Mouse (Mus musculus) intestine, postnatal 0 days (tissue): ENCODE measurements around the gene Hk2. TPM values are rescaled to one million over a fixed set of nuclear protein-coding genes. Genes with fewer than 3 reads are reported as not detected.

Experiments
- ATAC-seq: fragments of 200-750 bp; cut with Nextera tagmentation; 2 replicates; pipeline ENCODE4 v1.8.0; 2017; ENCODE audit warnings: mild to moderate bottlenecking, moderate TSS enrichment, moderate library complexity
- H3K27ac ChIP-seq: fragments of 300-500 bp; sonication (generic); 2 replicates; pipeline ENCODE4 v1.5.1; 2014; ENCODE audit warnings: mild to moderate bottlenecking, low read depth, low read length, moderate library complexity
- H3K27me3 ChIP-seq: fragments of 300-500 bp; sonication (generic); replicated peaks from 2 replicates; pipeline ENCODE4 v1.6.1; 2014; ENCODE audit warnings: low read length, mixed read lengths; ENCODE audit not compliant: control insufficient read depth, insufficient read depth
- H3K36me3 ChIP-seq: fragments of 300-500 bp; sonication (generic); 2 replicates; pipeline ENCODE4 v1.6.1; 2014; ENCODE audit warnings: mild to moderate bottlenecking, moderate library complexity; ENCODE audit not compliant: control insufficient read depth, insufficient read depth
- H3K4me1 ChIP-seq: fragments of 300-500 bp; sonication (generic); replicated peaks from 2 replicates; pipeline ENCODE4 v1.6.1; 2014; ENCODE audit warnings: antibody characterized with exemption, low read length, mixed read lengths; ENCODE audit not compliant: control insufficient read depth, insufficient read depth
- H3K4me2 ChIP-seq: fragments of 300-500 bp; sonication (generic); replicated peaks from 2 replicates; pipeline ENCODE4 v1.6.1; 2014; ENCODE audit warnings: low read depth, mild to moderate bottlenecking, moderate library complexity
- H3K4me3 ChIP-seq: fragments of 300-500 bp; sonication (generic); 2 replicates; pipeline ENCODE4 v1.5.1; 2014; ENCODE audit warnings: low read depth, low read length
- H3K9ac ChIP-seq: fragments of 300-500 bp; sonication (generic); 2 replicates; pipeline ENCODE4 v1.6.1; 2014; ENCODE audit warnings: mild to moderate bottlenecking, low read depth, low read length
- H3K9me3 ChIP-seq: fragments of 300-500 bp; sonication (generic); 2 replicates; pipeline ENCODE4 v1.6.1; 2016; ENCODE audit warnings: mixed run types; ENCODE audit not compliant: control insufficient read depth
- CTCF ChIP-seq: sonication (generic); IDR thresholded peaks from 2 replicates; pipeline ENCODE4 v1.5.1; 2016; ENCODE audit warnings: low read depth, mild to moderate bottlenecking, control low read depth, antibody characterized with exemption, moderate library complexity
- WGBS: fragments of 180-500 bp; shearing (Covaris S2); extraction: QIAGEN DNeasy Blood & Tissue Kit; methylation state at CpG from one replicate; pipeline ENCODE4 v1.1.7; 2014; 5-methylcytosine and 5-hydroxymethylcytosine counted together
- polyA plus RNA-seq: library from polyadenylated mRNA; unstranded; fragments of >200 nt; fragmentation: Nextera tagmentation; extraction: Ambion mirVana; gene quantifications from 2 replicates; pipeline ENCODE4 v1.2.1, GENCODE M21; 2015

The Hk2 gene
- polyA plus RNA-seq, 1 experiment from 2014 or later: 2.5 TPM

DNA sequence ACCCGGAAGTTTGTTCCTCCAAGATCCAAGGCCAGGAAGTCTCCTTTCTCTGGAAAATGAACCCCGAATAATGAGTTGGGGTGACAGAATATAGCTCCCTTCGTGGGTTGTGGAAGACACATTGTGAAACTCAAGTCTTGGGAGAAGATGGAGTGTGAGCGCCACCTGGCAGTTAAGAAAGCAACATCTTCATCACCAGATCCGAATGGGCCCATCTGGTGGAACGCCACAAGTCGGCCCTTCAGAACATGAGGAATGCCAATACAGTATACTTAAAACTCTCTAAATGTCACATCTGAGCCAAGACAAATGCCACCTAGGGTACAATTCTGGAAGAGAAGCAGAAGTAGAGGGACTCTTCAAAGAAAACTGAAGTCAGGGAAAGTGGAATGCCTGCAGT is 38.9 kb downstream of the Hk2 start:
- WGBS: 80% methylated on average over 7 of the region's 7 CpGs
- ATAC-seq: no peak

GRCm38 (mm10) chr6:82728635-82729034 is 45.6 kb downstream of the Hk2 start:
- Histone ChIP-seq H3K4me1 (no peaks in the 10 kb centered on the region), H3K9me3 (no peaks in the 10 kb centered on the region), H3K9ac (no peak overlapping the region), H3K4me2 (no peak overlapping the region), H3K36me3 (peaks cover 10% of the 10 kb centered on the region; the same call in 1 of the 2 replicates), H3K27me3 (no peaks in the 10 kb centered on the region), H3K4me3 (no peak overlapping the region), H3K27ac (no peak overlapping the region)
- no peak for TF ChIP-seq CTCF
- no peak for ATAC-seq
- 90% methylated on average over 21 of the region's 21 CpGs for WGBS

More for the DNA sequence above, 38.9 kb downstream of the Hk2 start:
- no peaks in the 10 kb centered on the region for H3K4me1 ChIP-seq
- no peak overlapping the region for H3K4me3 ChIP-seq
- H3K4me2 ChIP-seq: no peak overlapping the region
- TF ChIP-seq CTCF: peak; percentile 74
- no peaks in the 10 kb centered on the region for H3K9me3 ChIP-seq
- H3K27ac ChIP-seq: no peak overlapping the region
- no peaks in the 10 kb centered on the region for H3K27me3 ChIP-seq
- H3K36me3 ChIP-seq: peaks cover 10% of the 10 kb centered on the region; the same call in 1 of the 2 replicates
- no peak overlapping the region for H3K9ac ChIP-seq

GRCm38 (mm10) chr6:82727206-82727605 is 47.0 kb downstream of the Hk2 start:
- 88% methylated on average over 13 of the region's 13 CpGs for WGBS
- H3K27ac ChIP-seq: no peak overlapping the region
- ATAC-seq: no peak
- H3K4me2 ChIP-seq: no peak overlapping the region
- no peaks in the 10 kb centered on the region for H3K9me3 ChIP-seq
- TF ChIP-seq CTCF: no peak
- H3K4me1 ChIP-seq: no peaks in the 10 kb centered on the region
- peaks cover 10% of the 10 kb centered on the region; the same call in 1 of the 2 replicates for H3K36me3 ChIP-seq
- H3K9ac ChIP-seq: no peak overlapping the region
- H3K4me3 ChIP-seq: no peak overlapping the region
- no peaks in the 10 kb centered on the region for H3K27me3 ChIP-seq

DNA sequence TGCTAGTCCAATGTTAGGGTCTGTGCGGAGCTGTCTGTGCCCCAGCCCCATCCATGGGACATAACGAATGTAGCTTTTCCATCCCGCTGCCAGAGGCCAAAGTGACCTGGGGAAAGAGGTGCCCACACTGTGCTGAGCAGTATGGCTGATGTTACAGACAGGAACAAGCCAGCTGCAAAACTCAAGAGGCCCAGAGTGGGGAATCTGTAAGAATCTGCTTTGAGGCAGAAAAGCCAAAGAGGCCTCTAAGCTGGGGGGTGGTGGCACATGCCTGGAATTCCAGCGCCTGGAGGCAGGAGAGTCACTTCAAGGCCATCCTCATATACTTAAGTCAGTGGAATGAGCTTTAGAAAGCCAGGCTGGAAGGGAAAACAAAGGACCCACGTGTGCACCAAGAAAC is 50.9 kb downstream of the Hk2 start:
- Histone ChIP-seq H3K4me1 (no peaks in the 10 kb centered on the region), H3K36me3 (no peaks in the 10 kb centered on the region; the same call in 1 of the 2 replicates), H3K9ac (no peak overlapping the region), H3K4me3 (no peak overlapping the region), H3K27me3 (no peaks in the 10 kb centered on the region), H3K4me2 (no peak overlapping the region), H3K9me3 (no peaks in the 10 kb centered on the region), H3K27ac (no peak overlapping the region)
- 44% methylated on average over 5 of the region's 5 CpGs for WGBS
- no peak for TF ChIP-seq CTCF
- no peak for ATAC-seq

GRCm38 (mm10) chr6:82716126-82716525 is 58.1 kb downstream of the Hk2 start:
- H3K36me3 ChIP-seq: no peaks in the 10 kb centered on the region
- H3K27ac ChIP-seq: no peak overlapping the region
- no peak overlapping the region for H3K4me3 ChIP-seq
- H3K4me1 ChIP-seq: no peaks in the 10 kb centered on the region
- no peak for ATAC-seq
- no peak overlapping the region for H3K4me2 ChIP-seq
- TF ChIP-seq CTCF: no peak
- no peaks in the 10 kb centered on the region for H3K9me3 ChIP-seq
- H3K27me3 ChIP-seq: no peaks in the 10 kb centered on the region
- no peak overlapping the region for H3K9ac ChIP-seq
- WGBS: 58% methylated on average over 4 of the region's 4 CpGs

GRCm38 (mm10) chr6:82715653-82716052 is 58.6 kb downstream of the Hk2 start:
- H3K36me3 ChIP-seq: no peaks in the 10 kb centered on the region

DNA sequence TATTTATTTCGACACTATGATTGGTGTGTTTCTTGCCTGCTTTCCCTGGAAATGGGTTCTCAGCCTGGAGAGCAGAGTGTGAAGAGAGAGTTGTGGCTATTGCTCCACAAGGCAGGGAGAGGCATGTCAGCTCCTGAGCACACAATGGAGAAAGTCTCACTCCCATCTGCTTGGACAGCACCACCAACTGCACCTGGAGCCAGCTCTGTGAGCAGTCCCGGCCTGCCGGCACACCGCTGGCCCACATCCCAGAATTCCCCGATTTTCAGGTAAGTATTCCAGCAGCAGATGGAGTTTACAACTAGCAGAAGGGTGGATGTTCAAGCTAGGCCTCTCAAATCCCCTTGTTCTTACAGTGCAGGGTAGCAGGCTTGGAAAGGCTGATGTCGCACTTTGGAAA is 59.0 kb downstream of the Hk2 start:
- H3K4me1 ChIP-seq: no peaks in the 10 kb centered on the region

More at GRCm38 (mm10) chr6:82715653-82716052, 58.6 kb downstream of the Hk2 start:
- no peaks in the 10 kb centered on the region for H3K9me3 ChIP-seq
- no peak for TF ChIP-seq CTCF
- H3K9ac ChIP-seq: no peak overlapping the region
- no peak overlapping the region for H3K27ac ChIP-seq
- ATAC-seq: no peak
- 86% methylated on average over 3 of the region's 3 CpGs for WGBS
- no peaks in the 10 kb centered on the region for H3K27me3 ChIP-seq
- H3K4me2 ChIP-seq: no peak overlapping the region
- H3K4me3 ChIP-seq: no peak overlapping the region
- H3K4me1 ChIP-seq: no peaks in the 10 kb centered on the region

More for the DNA sequence above, 59.0 kb downstream of the Hk2 start:
- Histone ChIP-seq H3K36me3 (no peaks in the 10 kb centered on the region), H3K27ac (no peak overlapping the region), H3K4me2 (no peak overlapping the region), H3K4me3 (no peak overlapping the region), H3K27me3 (no peaks in the 10 kb centered on the region), H3K9ac (no peak overlapping the region), H3K9me3 (no peaks in the 10 kb centered on the region)
- WGBS: 84% methylated on average over 6 of the region's 6 CpGs
- no peak for TF ChIP-seq CTCF
- no peak for ATAC-seq
